Mouse (Mus musculus) heart, postnatal 0 days (tissue): ENCODE data around the gene Arid5a. TPM values are rescaled to one million over a fixed set of nuclear protein-coding genes. Genes with fewer than 3 reads are reported as not detected.

Experiments used
- ATAC-seq: fragments of 200-750 bp; cut with Nextera tagmentation; 2 replicates; pipeline ENCODE4 v1.8.0; 2017; ENCODE audit warnings: low read depth, moderate number of reproducible peaks, moderate library complexity; ENCODE audit not compliant: insufficient read depth
- DNase-seq: peaks from one replicate; pipeline ENCODE4 v3.0.0-alpha.2; 2016; ENCODE audit warnings: low spot score
- H3K27ac ChIP-seq: fragments of 300-500 bp; sonication (generic); 2 replicates; pipeline ENCODE4 v1.5.1; 2014; ENCODE audit warnings: low read depth, mild to moderate bottlenecking
- H3K27me3 ChIP-seq: fragments of 300-500 bp; sonication (generic); 2 replicates; pipeline ENCODE4 v1.6.1; 2014; ENCODE audit warnings: low read length, mixed read lengths; ENCODE audit not compliant: control insufficient read depth, insufficient read depth
- H3K36me3 ChIP-seq: fragments of 300-500 bp; sonication (generic); replicated peaks from 2 replicates; pipeline ENCODE4 v1.6.1; 2014; ENCODE audit warnings: low read length, mixed read lengths; ENCODE audit not compliant: control insufficient read depth, insufficient read depth
- H3K4me1 ChIP-seq: fragments of 300-500 bp; sonication (generic); 2 replicates; pipeline ENCODE4 v1.6.1; 2014; ENCODE audit warnings: antibody characterized with exemption; ENCODE audit not compliant: control insufficient read depth, insufficient read depth
- H3K4me2 ChIP-seq: fragments of 300-500 bp; sonication (generic); 2 replicates; pipeline ENCODE4 v1.6.1; 2014; ENCODE audit warnings: low read depth, mild to moderate bottlenecking, low read length, moderate library complexity
- H3K4me3 ChIP-seq: fragments of 300-500 bp; sonication (generic); 2 replicates; pipeline ENCODE4 v1.5.1; 2014; ENCODE audit warnings: low read depth, low read length
- H3K9ac ChIP-seq: fragments of 300-500 bp; sonication (generic); replicated peaks from 2 replicates; pipeline ENCODE4 v1.6.1; 2014; ENCODE audit warnings: low read depth, low read length, mixed read lengths
- H3K9me3 ChIP-seq: fragments of 300-500 bp; sonication (generic); replicated peaks from 2 replicates; pipeline ENCODE4 v1.6.1; 2016; ENCODE audit warnings: low read length; ENCODE audit not compliant: control insufficient read depth
- CTCF ChIP-seq: IDR thresholded peaks from 2 replicates; pipeline ENCODE4 v1.5.1; 2016; ENCODE audit warnings: antibody characterized with exemption, control low read depth, low read depth
- EP300 ChIP-seq: IDR thresholded peaks from 2 replicates; pipeline ENCODE4 v1.6.1; 2016; ENCODE audit warnings: antibody characterized with exemption, low read depth
- WGBS: fragments of 180-500 bp; shearing (Covaris S2); extraction: QIAGEN DNeasy Blood & Tissue Kit; methylation state at CpG from one replicate; pipeline ENCODE4 v1.1.7; 2014; 5-methylcytosine and 5-hydroxymethylcytosine counted together
- polyA plus RNA-seq: library from polyadenylated mRNA; unstranded; fragments of >200 nt; fragmentation: Nextera tagmentation; extraction: Ambion mirVana; gene quantifications from 2 replicates; pipeline ENCODE4 v1.2.1, GENCODE M21; 2015
- total RNA-seq: library from RNA; depleted of rRNA; stranded (reverse); fragments of >200 nt; gene quantifications from 2 replicates; pipeline ENCODE4 v1.2.3, GENCODE M21; 2014; ENCODE audit warnings: low replicate concordance

Arid5a gene
- total and polyA plus RNA-seq, 2 experiments from 2014 or later: 8.5 to 13.7 TPM

DNA sequence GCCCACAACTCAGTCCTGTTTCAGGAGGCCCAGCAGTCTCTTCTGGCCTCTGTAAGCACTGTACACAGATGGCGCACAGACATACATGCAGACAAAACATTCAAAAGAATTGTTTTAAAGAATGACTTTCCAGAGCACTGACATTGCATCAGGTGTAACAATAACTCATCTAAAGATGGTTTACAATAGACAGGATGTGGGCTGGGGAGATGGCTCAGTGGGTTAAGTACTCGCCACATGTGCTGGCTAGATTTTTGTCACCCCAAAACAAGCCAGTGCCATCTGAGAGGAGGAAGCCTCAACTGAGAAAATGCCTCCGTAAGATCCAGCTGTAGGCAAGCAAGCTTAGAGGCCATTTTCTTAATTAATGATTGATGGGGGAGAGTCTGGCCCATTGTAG is 13.1 kb upstream of the Arid5a start:
- H3K4me2 ChIP-seq: no peak overlapping the region
- H3K9me3 ChIP-seq: no peaks in the 10 kb centered on the region
- no peak overlapping the region for H3K4me3 ChIP-seq
- H3K27ac ChIP-seq: no peak overlapping the region
- ATAC-seq (no peak), DNase-seq (no peak)
- H3K27me3 ChIP-seq: no peaks in the 10 kb centered on the region
- no peak overlapping the region for H3K9ac ChIP-seq
- no peaks in the 10 kb centered on the region for H3K36me3 ChIP-seq
- H3K4me1 ChIP-seq: no peaks in the 10 kb centered on the region
- WGBS: 70% methylated on average over 3 of the region's 3 CpGs
- no peak for TF ChIP-seq EP300
- TF ChIP-seq CTCF: no peak

- H3K9me3 ChIP-seq: no peaks in the 10 kb centered on the region
- ATAC-seq: no peak
- no peak overlapping the region for H3K4me2 ChIP-seq
- H3K36me3 ChIP-seq: no peaks in the 10 kb centered on the region
- no peak for DNase-seq
- TF ChIP-seq EP300 (no peak), CTCF (no peak)
- no peak overlapping the region for H3K9ac ChIP-seq
- no peaks in the 10 kb centered on the region for H3K27me3 ChIP-seq
- H3K4me1 ChIP-seq: no peaks in the 10 kb centered on the region
- 63% methylated on average over 9 of the region's 9 CpGs for WGBS
- H3K4me3 ChIP-seq: no peak overlapping the region
- no peak overlapping the region for H3K27ac ChIP-seq
These were observed 10.9 kb upstream of the Arid5a start for GRCm38 (mm10) chr1:36296466-36297149.

DNA sequence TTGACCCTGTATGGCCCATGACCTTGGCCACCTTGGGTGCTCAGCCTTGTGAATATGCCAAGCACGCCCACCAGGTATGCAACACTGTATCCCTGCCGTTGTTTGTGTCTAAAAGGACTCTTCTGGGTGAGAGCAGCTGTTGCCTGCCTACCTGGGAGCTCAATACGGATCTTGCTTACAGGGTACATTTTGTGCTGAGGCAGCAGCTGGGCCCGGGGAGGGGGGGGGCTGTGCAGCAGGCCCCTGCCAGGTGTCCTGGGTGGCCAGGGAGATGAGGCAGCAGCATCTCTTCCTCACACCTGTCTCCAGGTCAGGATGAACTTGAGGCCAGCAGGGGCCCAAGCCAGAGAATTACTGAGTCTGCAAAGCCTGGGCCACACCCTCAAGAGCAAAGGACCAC is 9.4 kb upstream of the Arid5a start:
- Histone ChIP-seq H3K27me3 (no peaks in the 10 kb centered on the region), H3K4me2 (no peak overlapping the region)

GRCm38 (mm10) chr1:36299126-36299525 is 8.4 kb upstream of the Arid5a start:
- no peaks in the 10 kb centered on the region for H3K27me3 ChIP-seq
- no peak overlapping the region for H3K4me3 ChIP-seq
- WGBS: 46% methylated on average over 13 of the region's 13 CpGs
- no peak overlapping the region for H3K4me2 ChIP-seq
- H3K27ac ChIP-seq: no peak overlapping the region
- TF ChIP-seq CTCF (no peak), EP300 (no peak)
- peaks cover 11% of the 10 kb centered on the region for H3K4me1 ChIP-seq
- H3K36me3 ChIP-seq: no peaks in the 10 kb centered on the region
- ATAC-seq (no peak), DNase-seq (no peak)
- no peaks in the 10 kb centered on the region for H3K9me3 ChIP-seq
- no peak overlapping the region for H3K9ac ChIP-seq

More for the DNA sequence above, 9.4 kb upstream of the Arid5a start:
- no peaks in the 10 kb centered on the region for H3K36me3 ChIP-seq
- DNase-seq (no peak), ATAC-seq (no peak)
- TF ChIP-seq CTCF: no peak
- no peak for TF ChIP-seq EP300
- 74% methylated on average over 4 of the region's 4 CpGs for WGBS
- no peak overlapping the region for H3K27ac ChIP-seq
- peaks cover 4% of the 10 kb centered on the region; the same call in 1 of the 2 replicates for H3K4me1 ChIP-seq
- no peak overlapping the region for H3K4me3 ChIP-seq
- no peak overlapping the region for H3K9ac ChIP-seq
- no peaks in the 10 kb centered on the region for H3K9me3 ChIP-seq

- no peaks in the 10 kb centered on the region for H3K9me3 ChIP-seq
- H3K4me3 ChIP-seq: no peak overlapping the region
- TF ChIP-seq EP300: no peak
- no peak for TF ChIP-seq CTCF
- 50% methylated on average over 2 of the region's 2 CpGs for WGBS
- no peak overlapping the region for H3K9ac ChIP-seq
- H3K4me1 ChIP-seq: peaks cover 16% of the 10 kb centered on the region
- no peaks in the 10 kb centered on the region for H3K27me3 ChIP-seq
- H3K27ac ChIP-seq: no peak overlapping the region
- DNase-seq (no peak), ATAC-seq (no peak)
- no peak overlapping the region for H3K4me2 ChIP-seq
- no peaks in the 10 kb centered on the region for H3K36me3 ChIP-seq
These were observed 7.9 kb upstream of the Arid5a start for GRCm38 (mm10) chr1:36299676-36300075.

GRCm38 (mm10) chr1:36300486-36300885 is 7.0 kb upstream of the Arid5a start:
- Histone ChIP-seq H3K9me3 (no peaks in the 10 kb centered on the region), H3K27me3 (no peaks in the 10 kb centered on the region), H3K4me2 (no peak overlapping the region), H3K4me1 (peaks cover 21% of the 10 kb centered on the region), H3K9ac (no peak overlapping the region), H3K4me3 (no peak overlapping the region), H3K36me3 (no peaks in the 10 kb centered on the region), H3K27ac (no peak overlapping the region)
- ATAC-seq (no peak), DNase-seq (no peak)
- WGBS: 88% methylated on average over 6 of the region's 6 CpGs
- no peak for TF ChIP-seq EP300
